Comparison of ENCODE assay signal across 24 mouse cellular contexts in the genomic region with DNA sequence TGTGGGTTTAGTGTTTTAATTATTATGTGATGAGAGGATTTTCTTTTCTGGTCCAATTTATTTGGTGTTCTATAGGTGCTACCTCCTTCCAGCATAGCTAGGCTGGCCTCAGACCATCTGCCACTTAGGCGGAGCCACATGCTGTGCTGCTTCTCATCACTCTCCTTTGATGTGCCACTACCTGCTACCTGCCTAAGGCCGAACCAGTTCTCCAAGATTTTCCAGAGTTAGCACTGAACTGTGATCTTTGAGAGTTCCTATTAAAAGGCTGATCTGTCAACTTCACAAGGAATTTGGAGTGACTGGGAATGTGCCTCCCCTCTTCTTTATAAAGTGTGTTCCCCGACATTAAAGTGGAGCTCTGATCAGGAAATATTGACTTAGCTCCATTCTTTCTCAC.
"Had no signal": no experiment of that assay in that cellular context is flagged by ENCODE, and none has a peak within 500 bp of the region (broad histone marks: within the 10 kb centered on the region; RNA-seq: fewer than 3 reads in every experiment).

No protein-coding gene starts in this region.

- DNase-seq: gastrocnemius, postnatal 14 days; gastrocnemius, postnatal 36 days; heart, adult 11 months; heart, adult 2 months; heart, postnatal 14 days; heart, postnatal 36 days; kidney, adult 11 months; kidney, adult 2 months; kidney, adult 9 months; kidney, postnatal 14 days; kidney, postnatal 36 days; layer of hippocampus, adult 9-11 months; layer of hippocampus, postnatal 36 days had no signal

- H3K4me3 ChIP-seq: heart, adult 2 months; heart, embryonic 13.5 days; heart, embryonic 15.5 days; hindbrain, embryonic 13.5 days; hindbrain, embryonic 15.5 days; kidney, embryonic 15.5 days; limb, embryonic 13.5 days; limb, embryonic 15.5 days had no signal

- H3K27me3 ChIP-seq: heart, embryonic 13.5 days; heart, embryonic 15.5 days; hindbrain, embryonic 13.5 days; hindbrain, embryonic 15.5 days; kidney, embryonic 15.5 days; limb, embryonic 13.5 days; limb, embryonic 15.5 days had no signal

- H3K9ac ChIP-seq: heart, embryonic 13.5 days; heart, embryonic 15.5 days; hindbrain, embryonic 13.5 days; hindbrain, embryonic 15.5 days; kidney, embryonic 15.5 days; limb, embryonic 13.5 days; limb, embryonic 15.5 days had no signal

- H3K4me1 ChIP-seq: heart, embryonic 13.5 days; heart, embryonic 15.5 days; hindbrain, embryonic 13.5 days; hindbrain, embryonic 15.5 days; kidney, embryonic 15.5 days; limb, embryonic 13.5 days; limb, embryonic 15.5 days had no signal

- H3K27ac ChIP-seq: heart, adult 2 months; heart, embryonic 13.5 days; heart, embryonic 15.5 days; hindbrain, embryonic 13.5 days; hindbrain, embryonic 15.5 days; hindbrain, postnatal 0 days; kidney, embryonic 15.5 days; kidney, postnatal 0 days; limb, embryonic 13.5 days; limb, embryonic 15.5 days had no signal

- H3K4me2 ChIP-seq: heart, embryonic 11.5 days; heart, embryonic 13.5 days; heart, embryonic 15.5 days; hindbrain, embryonic 13.5 days; hindbrain, embryonic 15.5 days; kidney, embryonic 15.5 days; limb, embryonic 13.5 days; limb, embryonic 15.5 days had no signal

- ATAC-seq: hindbrain, postnatal 0 days; intestine, embryonic 16.5 days had no signal

- H3K36me3 ChIP-seq: heart, embryonic 13.5 days; heart, embryonic 15.5 days; hindbrain, embryonic 13.5 days; hindbrain, embryonic 15.5 days; kidney, embryonic 15.5 days; limb, embryonic 13.5 days; limb, embryonic 15.5 days had no signal

- H3K9me3 ChIP-seq: heart, embryonic 13.5 days; heart, embryonic 15.5 days; hindbrain, embryonic 13.5 days; hindbrain, embryonic 15.5 days; kidney, embryonic 15.5 days; limb, embryonic 13.5 days; limb, embryonic 15.5 days had no signal
